Mouse (Mus musculus) stomach, embryonic 14.5 days (tissue): Measurements from ENCODE around the gene Ccdc102a. TPM values are rescaled to one million over a fixed set of nuclear protein-coding genes. Genes with fewer than 3 reads are reported as not detected.

Source experiments
- ATAC-seq: fragments of 200-750 bp; cut with Nextera tagmentation; 2 replicates; pipeline ENCODE4 v1.8.0; 2017; ENCODE audit warnings: low read depth, moderate TSS enrichment; ENCODE audit not compliant: insufficient number of reproducible peaks, insufficient read depth, low FRiP score
- H3K27ac ChIP-seq: fragments of 300-500 bp; sonication (generic); 2 replicates; pipeline ENCODE4 v1.5.1; 2014; ENCODE audit warnings: mild to moderate bottlenecking, low read length, moderate library complexity, mixed read lengths
- H3K27me3 ChIP-seq: fragments of 300-500 bp; sonication (generic); 2 replicates; pipeline ENCODE4 v1.6.1; 2014; ENCODE audit warnings: low read length, control low read depth, mixed read lengths; ENCODE audit not compliant: control insufficient read depth, insufficient read depth
- H3K36me3 ChIP-seq: fragments of 300-500 bp; sonication (generic); 2 replicates; pipeline ENCODE4 v1.6.1; 2014; ENCODE audit warnings: mild to moderate bottlenecking, control low read depth, low read length, moderate library complexity, mixed read lengths; ENCODE audit not compliant: control insufficient read depth, insufficient read depth
- H3K4me1 ChIP-seq: fragments of 300-500 bp; sonication (generic); 2 replicates; pipeline ENCODE4 v1.6.1; 2014; ENCODE audit warnings: low read length, control low read depth, mixed read lengths; ENCODE audit not compliant: control insufficient read depth, insufficient read depth
- H3K4me2 ChIP-seq: fragments of 300-500 bp; sonication (generic); replicated peaks from 2 replicates; pipeline ENCODE4 v1.6.1; 2014; ENCODE audit warnings: low read depth, low read length, control low read depth
- H3K4me3 ChIP-seq: fragments of 300-500 bp; sonication (generic); 2 replicates; pipeline ENCODE4 v1.5.1; 2014; ENCODE audit warnings: low read depth, low read length, control low read depth
- H3K9ac ChIP-seq: fragments of 300-500 bp; sonication (generic); replicated peaks from 2 replicates; pipeline ENCODE4 v1.6.1; 2014; ENCODE audit warnings: low read depth, mild to moderate bottlenecking, control low read depth, low read length, moderate library complexity, mixed read lengths
- H3K9me3 ChIP-seq: fragments of 300-500 bp; sonication (generic); 2 replicates; pipeline ENCODE4 v1.6.1; 2016; ENCODE audit warnings: low read depth, low read length, control low read depth; ENCODE audit not compliant: control insufficient read depth
- WGBS: fragments of 180-500 bp; shearing (Covaris S2); extraction: QIAGEN DNeasy Blood & Tissue Kit; methylation state at CpG from one replicate; pipeline ENCODE4 v1.1.7; 2014; 5-methylcytosine and 5-hydroxymethylcytosine counted together
- polyA plus RNA-seq: library from polyadenylated mRNA; unstranded; fragments of >200 nt; fragmentation: Nextera tagmentation; extraction: Ambion mirVana; gene quantifications from 2 replicates; pipeline ENCODE4 v1.2.1, GENCODE M21; 2014

Ccdc102a gene
- polyA plus RNA-seq, 1 experiment from 2014 or later, result 29.9 TPM

DNA sequence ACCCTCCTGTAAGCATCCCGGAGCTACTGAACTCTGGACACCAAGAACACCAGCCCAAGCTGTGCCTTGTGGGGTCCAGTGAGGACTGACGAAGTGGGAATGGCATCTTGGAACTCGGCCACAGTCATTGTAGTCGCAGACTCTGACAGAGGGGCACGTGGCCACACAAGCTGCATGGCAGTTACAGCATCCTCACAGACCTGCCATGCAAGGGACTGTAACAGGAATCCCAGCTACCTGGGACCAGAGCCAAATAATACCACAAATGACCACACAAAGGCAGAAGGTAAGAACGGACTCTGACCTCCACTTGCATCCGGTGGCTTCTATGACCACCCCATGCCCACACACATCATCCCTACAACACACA is 36.5 kb upstream of the Ccdc102a start:
- no peaks in the 10 kb centered on the region for H3K9me3 ChIP-seq
- no peaks in the 10 kb centered on the region for H3K27me3 ChIP-seq
- H3K4me3 ChIP-seq, result no peak overlapping the region
- ATAC-seq, result peak; percentile 19; the same call in 1 of the 2 replicates
- peak overlapping the region; percentile 75 for H3K27ac ChIP-seq
- no peak overlapping the region for H3K9ac ChIP-seq
- peaks cover 11% of the 10 kb centered on the region for H3K4me1 ChIP-seq
- H3K36me3 ChIP-seq, result no peaks in the 10 kb centered on the region
- 62% methylated on average over 7 of the region's 7 CpGs for WGBS
- H3K4me2 ChIP-seq, result peak overlapping the region; percentile 23; the same call in 1 of the 2 replicates

DNA sequence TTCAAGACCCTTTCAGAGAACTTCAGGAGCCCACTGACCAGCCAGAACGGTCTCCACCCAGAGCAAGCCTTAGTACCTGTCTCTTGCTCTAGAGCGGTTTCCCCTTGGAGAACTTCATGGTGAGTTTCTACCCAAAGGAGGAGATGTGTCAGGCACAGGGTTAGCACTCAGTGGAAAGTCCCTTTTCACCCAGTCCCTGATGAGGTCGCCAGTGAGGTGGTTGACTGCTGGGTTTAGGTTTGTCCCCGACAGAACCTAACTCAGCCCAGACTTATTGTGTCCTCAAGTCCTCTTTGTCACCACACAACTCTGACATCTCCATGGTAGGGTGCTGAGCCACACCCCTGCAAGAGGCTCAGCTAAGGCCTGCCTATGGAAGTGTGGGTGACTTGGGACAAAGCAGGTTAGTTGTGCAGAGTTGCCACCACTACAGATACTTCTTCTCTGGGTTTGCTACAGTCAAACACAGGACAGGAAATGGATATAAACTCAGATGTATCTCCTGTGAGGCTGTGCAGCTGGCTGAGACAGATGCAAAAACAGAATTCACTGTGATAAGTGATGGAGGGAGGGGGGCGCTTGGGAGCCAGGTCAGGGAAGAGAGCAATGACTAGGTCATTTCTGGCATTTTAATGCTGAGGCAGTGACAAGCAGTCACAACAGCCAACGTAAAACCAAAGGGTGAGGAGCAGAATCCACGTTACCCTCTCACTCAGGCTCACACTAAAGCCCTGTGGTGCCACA is 35.9 kb upstream of the Ccdc102a start:
- Histone ChIP-seq H3K4me3 (no peak overlapping the region), H3K9ac (no peak overlapping the region), H3K9me3 (no peaks in the 10 kb centered on the region), H3K36me3 (no peaks in the 10 kb centered on the region), H3K4me1 (peaks cover 11% of the 10 kb centered on the region), H3K27ac (peak overlapping the region; percentile 75), H3K4me2 (no peak overlapping the region), H3K27me3 (no peaks in the 10 kb centered on the region)
- 64% methylated on average over 7 of the region's 7 CpGs for WGBS
- no peak for ATAC-seq

DNA sequence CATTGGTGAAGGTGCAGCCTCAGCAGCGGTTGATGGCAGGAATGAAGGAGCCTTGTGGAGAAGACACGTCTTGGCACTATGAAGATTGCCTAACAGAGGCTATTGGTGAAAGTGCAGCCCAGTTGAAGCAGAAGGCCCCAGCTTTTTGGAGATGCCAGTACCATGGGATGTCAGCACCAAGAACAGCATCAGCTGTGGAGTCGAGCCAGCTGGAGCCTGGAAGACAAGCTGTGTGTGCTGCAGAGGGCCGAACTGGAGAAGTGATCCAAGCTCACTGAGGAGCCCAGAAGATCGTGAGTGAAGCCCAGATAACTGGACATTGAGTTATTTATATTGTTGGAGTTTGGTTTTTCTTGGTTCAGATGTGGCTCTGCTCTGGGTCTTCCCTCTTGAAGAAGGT is 34.2 kb upstream of the Ccdc102a start:
- no peak for ATAC-seq
- Histone ChIP-seq H3K36me3 (no peaks in the 10 kb centered on the region), H3K27ac (no peak overlapping the region), H3K9ac (no peak overlapping the region), H3K4me3 (no peak overlapping the region), H3K4me1 (peaks cover 11% of the 10 kb centered on the region), H3K9me3 (no peaks in the 10 kb centered on the region), H3K4me2 (no peak overlapping the region), H3K27me3 (no peaks in the 10 kb centered on the region)
- 70% methylated on average over 5 of the region's 5 CpGs for WGBS

DNA sequence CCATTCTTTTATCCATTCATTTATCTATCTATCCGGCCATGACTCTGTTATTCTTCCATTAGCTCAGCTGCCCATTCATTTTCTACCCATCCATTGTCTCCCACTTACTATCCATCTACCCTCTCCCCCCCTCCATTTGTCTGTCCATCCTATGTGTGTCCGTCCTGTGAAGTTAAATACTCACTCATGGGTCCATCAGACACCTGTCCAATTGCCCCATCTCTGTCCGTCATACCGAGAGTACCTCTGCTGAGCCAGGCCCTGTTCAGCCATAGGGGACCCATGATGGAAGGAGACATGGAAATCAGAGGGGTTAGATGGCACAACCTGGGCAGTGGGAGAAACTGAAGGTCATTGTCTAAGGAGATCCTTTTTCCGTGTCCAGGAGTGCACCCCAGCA is 32.6 kb upstream of the Ccdc102a start:
- no peaks in the 10 kb centered on the region for H3K9me3 ChIP-seq
- no peaks in the 10 kb centered on the region for H3K36me3 ChIP-seq
- no peak overlapping the region for H3K27ac ChIP-seq
- no peak overlapping the region for H3K4me3 ChIP-seq
- no peak overlapping the region for H3K4me2 ChIP-seq
- no peaks in the 10 kb centered on the region for H3K27me3 ChIP-seq
- ATAC-seq, result no peak
- peaks cover 11% of the 10 kb centered on the region for H3K4me1 ChIP-seq
- no peak overlapping the region for H3K9ac ChIP-seq
- WGBS, result 73% methylated on average over 5 of the region's 5 CpGs

DNA sequence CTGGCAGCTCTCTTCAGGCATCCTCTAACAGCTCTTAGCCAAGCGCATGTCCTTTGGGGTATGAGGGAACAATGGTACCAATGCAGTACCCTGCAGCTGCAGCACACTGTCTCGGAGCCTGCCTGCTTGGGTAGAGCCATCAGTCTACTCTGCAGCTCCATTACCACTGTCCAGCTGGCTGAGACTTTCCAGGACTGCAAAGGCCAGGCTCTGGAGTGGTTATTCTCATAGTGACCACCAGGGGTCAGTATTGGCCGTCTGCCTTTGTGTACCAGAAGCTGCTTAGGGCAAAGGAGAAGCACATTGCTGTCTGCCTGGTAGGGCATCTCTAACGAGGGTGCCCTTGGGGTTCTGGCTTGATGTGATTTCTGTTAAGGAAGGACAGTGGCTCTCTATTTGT is 32.1 kb upstream of the Ccdc102a start:
- H3K27me3 ChIP-seq, result no peaks in the 10 kb centered on the region
- no peaks in the 10 kb centered on the region for H3K9me3 ChIP-seq
- H3K4me3 ChIP-seq, result no peak overlapping the region
- H3K27ac ChIP-seq, result no peak overlapping the region
- H3K4me2 ChIP-seq, result no peak overlapping the region
- no peak overlapping the region for H3K9ac ChIP-seq
- H3K4me1 ChIP-seq, result peaks cover 11% of the 10 kb centered on the region
- H3K36me3 ChIP-seq, result no peaks in the 10 kb centered on the region
- WGBS, result 19% methylated on average over 4 of the region's 4 CpGs
- peak; percentile 48 for ATAC-seq

DNA sequence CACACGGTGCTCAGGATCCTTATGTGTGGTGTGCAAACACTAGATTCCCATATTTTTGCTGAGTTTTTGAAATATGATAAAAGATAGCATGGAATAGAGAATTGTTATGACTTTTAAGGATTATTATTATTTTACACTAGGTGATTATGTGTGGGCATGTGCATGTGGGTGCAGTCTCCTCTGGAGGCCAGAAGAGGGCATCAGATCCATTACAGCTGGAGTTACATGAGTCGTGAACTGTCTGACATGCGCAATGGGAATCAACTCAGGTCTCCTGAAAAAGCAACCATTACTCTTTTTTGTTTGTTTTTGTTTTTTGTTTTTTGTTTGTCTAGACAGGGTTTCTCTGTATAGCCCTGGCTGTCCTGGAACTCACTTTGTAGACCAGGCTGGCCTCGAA is 31.1 kb upstream of the Ccdc102a start:
- ATAC-seq, result no peak
- no peak overlapping the region for H3K4me3 ChIP-seq
- no peak overlapping the region for H3K27ac ChIP-seq
- H3K36me3 ChIP-seq, result no peaks in the 10 kb centered on the region
- no peak overlapping the region for H3K4me2 ChIP-seq
- H3K9ac ChIP-seq, result no peak overlapping the region
- no peaks in the 10 kb centered on the region for H3K9me3 ChIP-seq
- H3K27me3 ChIP-seq, result no peaks in the 10 kb centered on the region
- 84% methylated on average over 4 of the region's 4 CpGs for WGBS
- H3K4me1 ChIP-seq, result peaks cover 3% of the 10 kb centered on the region; the same call in 1 of the 2 replicates

DNA sequence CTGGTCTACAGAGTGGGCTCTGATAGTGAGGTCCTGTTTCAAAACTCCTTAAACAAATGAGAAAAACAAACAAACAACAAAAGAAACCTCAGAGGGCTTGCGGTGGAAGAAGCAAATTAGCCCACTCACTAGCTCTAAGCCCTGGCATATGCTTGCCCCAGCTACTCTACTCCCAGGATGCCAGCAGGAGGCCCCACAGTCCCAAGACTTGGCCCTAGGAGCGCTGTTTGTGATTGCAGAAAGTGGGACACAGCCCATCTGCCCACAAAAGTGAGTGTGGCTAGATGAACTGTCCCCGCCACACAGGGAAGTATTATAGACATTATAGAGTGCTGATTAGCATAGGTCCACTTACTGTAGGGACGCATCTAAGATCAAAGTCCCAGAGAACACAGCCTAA is 30.5 kb upstream of the Ccdc102a start:
- 83% methylated on average over 4 of the region's 4 CpGs for WGBS
- ATAC-seq, result no peak
- no peaks in the 10 kb centered on the region for H3K9me3 ChIP-seq

DNA sequence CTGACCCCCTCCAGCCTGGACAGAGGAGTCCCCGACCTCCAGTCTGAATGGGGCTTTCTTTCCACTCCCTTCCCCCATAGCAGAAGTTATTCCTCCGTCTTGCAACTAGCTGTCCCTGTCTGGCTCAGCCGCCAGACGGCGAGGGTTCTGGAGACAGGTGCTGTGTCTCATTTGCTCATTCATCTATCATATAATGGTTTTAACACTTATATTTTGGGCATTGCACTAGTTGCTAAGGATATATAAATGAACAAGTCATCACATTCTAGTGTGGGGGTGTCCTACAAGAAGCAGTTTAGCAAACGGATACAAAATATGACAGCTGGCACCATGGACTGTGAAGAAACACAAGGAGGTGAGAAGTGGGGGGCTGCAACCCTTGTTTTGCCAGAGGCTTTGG is 27.3 kb upstream of the Ccdc102a start:
- Histone ChIP-seq H3K4me1 (no peaks in the 10 kb centered on the region), H3K4me2 (no peak overlapping the region), H3K27ac (no peak overlapping the region), H3K9me3 (no peaks in the 10 kb centered on the region), H3K9ac (no peak overlapping the region), H3K27me3 (no peaks in the 10 kb centered on the region), H3K36me3 (no peaks in the 10 kb centered on the region), H3K4me3 (no peak overlapping the region)
- WGBS, result 43% methylated on average over 6 of the region's 6 CpGs
- ATAC-seq, result no peak

More for the DNA sequence above, 30.5 kb upstream of the Ccdc102a start:
- no peak overlapping the region for H3K4me2 ChIP-seq
- no peaks in the 10 kb centered on the region for H3K27me3 ChIP-seq
- no peak overlapping the region for H3K9ac ChIP-seq
- H3K4me3 ChIP-seq, result no peak overlapping the region
- no peaks in the 10 kb centered on the region for H3K36me3 ChIP-seq
- H3K4me1 ChIP-seq, result no peaks in the 10 kb centered on the region
- no peak overlapping the region for H3K27ac ChIP-seq

DNA sequence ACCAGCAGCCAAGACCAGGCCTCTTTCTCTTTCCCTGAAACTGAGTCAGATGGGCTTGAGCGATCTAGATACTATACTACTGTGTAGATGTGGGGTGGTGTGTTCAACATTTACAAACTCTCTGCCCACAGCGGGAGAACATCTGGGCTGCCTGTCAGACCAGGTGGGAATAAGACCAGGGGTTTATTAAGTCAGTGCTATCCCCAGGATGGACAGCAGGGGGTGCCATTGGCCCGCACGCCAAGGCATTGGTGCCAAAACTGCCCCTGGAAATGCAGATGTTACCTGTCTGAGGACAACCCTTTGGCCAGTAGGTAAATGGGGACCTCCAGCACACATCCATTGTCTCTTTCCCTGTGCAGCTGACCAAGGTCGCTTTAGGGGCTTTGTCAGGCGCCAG is 24.7 kb upstream of the Ccdc102a start:
- H3K9me3 ChIP-seq, result no peaks in the 10 kb centered on the region
- WGBS, result 20% methylated on average over 6 of the region's 6 CpGs
- 0 out of 2 replicates have a peak, but pooled peaks have one; percentile 20 for ATAC-seq
- no peak overlapping the region for H3K9ac ChIP-seq
- no peak overlapping the region for H3K4me2 ChIP-seq
- H3K4me1 ChIP-seq, result no peaks in the 10 kb centered on the region
- H3K27ac ChIP-seq, result no peak overlapping the region
- H3K27me3 ChIP-seq, result no peaks in the 10 kb centered on the region
- no peaks in the 10 kb centered on the region for H3K36me3 ChIP-seq
- H3K4me3 ChIP-seq, result no peak overlapping the region
